Mouse (Mus musculus): Measurements from ENCODE around the gene Prpf40b. TPM values are rescaled to one million over a fixed set of nuclear protein-coding genes. Genes with fewer than 3 reads are reported as not detected.

Prpf40b gene
- polyA plus RNA-seq, 1 experiment = 59.7 TPM

DNA sequence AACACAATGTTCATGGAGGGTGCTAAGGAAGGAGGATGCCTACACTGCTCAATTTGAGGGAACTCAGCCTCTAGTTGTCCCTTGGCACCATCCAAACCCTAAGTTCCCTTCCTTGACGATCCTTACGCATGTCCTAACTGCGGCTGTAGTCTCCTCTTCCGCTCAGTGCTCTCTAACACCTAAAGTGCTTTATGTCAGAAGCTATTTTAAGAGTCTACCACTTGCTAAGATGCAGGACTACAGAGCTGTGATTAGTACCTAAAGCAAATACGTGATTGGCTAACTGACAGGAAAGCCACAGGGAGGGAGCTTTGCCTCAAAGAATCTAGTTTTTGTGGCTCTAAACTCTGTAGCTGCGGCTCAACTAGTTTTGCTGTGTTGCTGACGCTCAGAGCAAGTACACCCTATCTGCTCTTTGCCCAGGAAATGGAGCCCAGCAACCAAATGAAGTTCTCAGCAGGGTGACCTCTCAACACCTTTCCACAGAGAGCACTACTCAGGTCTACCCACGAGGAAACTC, 41.0 kb downstream of the Prpf40b start:
- Histone ChIP-seq H3K4me3 (no peak overlapping the region), H3K79me2 (ENCODE audit: control insufficient read depth, insufficient read depth) (peaks cover 65% of the 10 kb centered on the region), H3K4me2 (ENCODE audit: low read depth) (peak overlapping the region; percentile 70), H3K36me3 (ENCODE audit: control insufficient read depth, insufficient read depth) (peaks cover 16% of the 10 kb centered on the region), H3K27me3 (ENCODE audit: control insufficient read depth, insufficient read depth, insufficient read length) (no peaks in the 10 kb centered on the region), H3ac (ENCODE audit: control insufficient read depth, insufficient read length) (no peak overlapping the region)
- TF ChIP-seq SRF (IDR thresholded peaks at IDR 0.05; ENCODE audit: control insufficient read depth, insufficient read length, low read depth) = no peak

DNA sequence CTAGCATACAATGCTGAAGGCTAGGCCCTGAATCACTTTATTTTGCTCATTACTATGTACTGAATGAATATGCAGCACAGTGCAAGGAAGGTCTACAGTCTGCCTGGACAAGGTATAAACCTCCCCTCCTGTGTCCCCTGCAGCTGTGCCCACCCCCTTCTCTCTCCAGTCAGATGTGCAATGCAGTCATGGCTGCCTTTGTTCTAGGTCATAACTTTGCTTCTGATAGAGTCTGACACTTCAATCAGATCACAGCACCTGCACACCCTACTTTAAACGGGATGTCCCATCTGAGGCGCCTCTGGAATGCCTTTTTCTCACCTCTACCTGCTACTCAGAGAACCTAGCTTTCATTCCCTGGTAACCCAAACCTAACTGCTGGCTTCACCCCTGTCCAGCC, 44.0 kb downstream of the Prpf40b start:
- no peaks in the 10 kb centered on the region for H3K27me3 ChIP-seq (ENCODE audit: control insufficient read depth, insufficient read depth, insufficient read length)
- no peak overlapping the region for H3ac ChIP-seq (ENCODE audit: control insufficient read depth, insufficient read length)
- TF ChIP-seq TCF12 (IDR thresholded peaks at IDR 0.05; ENCODE audit: insufficient read depth, poor library complexity, severe bottlenecking) = no peak
- TF ChIP-seq SRF (IDR thresholded peaks at IDR 0.05; ENCODE audit: control insufficient read depth, insufficient read length, low read depth) = no peak
- no peak for TF ChIP-seq POLR2A (IDR thresholded peaks at IDR 0.05; ENCODE audit: insufficient read length, low read depth)
- no peak for TF ChIP-seq USF1 (IDR thresholded peaks at IDR 0.05; ENCODE audit: low read depth)
- TF ChIP-seq POLR2AphosphoS2 (IDR thresholded peaks at IDR 0.05; ENCODE audit: insufficient read length, low read depth) = no peak
- no peak overlapping the region for H3K4me2 ChIP-seq (ENCODE audit: low read depth)
- H3K79me2 ChIP-seq (ENCODE audit: control insufficient read depth, insufficient read depth) = peaks cover 79% of the 10 kb centered on the region
- no peak overlapping the region for H3K4me3 ChIP-seq
- peaks cover 5% of the 10 kb centered on the region for H3K36me3 ChIP-seq (ENCODE audit: control insufficient read depth, insufficient read depth)

DNA sequence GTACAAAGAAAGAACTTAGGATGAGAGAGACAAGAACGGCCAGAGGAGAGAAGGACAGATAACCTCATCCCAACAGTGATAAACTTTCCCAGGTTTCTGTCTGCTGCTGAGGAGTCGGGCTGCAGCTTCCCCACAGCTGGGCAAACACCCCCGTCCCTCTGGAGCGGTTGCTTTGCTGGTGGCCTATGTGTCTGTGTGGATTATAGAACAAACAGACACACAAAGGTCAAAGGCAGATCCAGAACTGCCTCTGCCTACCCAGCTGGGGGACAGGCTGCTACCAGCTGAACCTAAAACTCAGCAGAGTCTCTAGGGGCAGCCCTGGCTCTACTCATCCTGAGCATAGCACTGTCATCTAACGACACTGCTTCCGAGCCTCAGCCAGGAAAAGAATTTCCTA, 44.8 kb downstream of the Prpf40b start:
- TF ChIP-seq USF1 (IDR thresholded peaks at IDR 0.05; ENCODE audit: low read depth) (no peak), MYOG (IDR thresholded peaks at IDR 0.05; ENCODE audit: control insufficient read depth in 1 of 3, insufficient read depth in 1 of 3, insufficient read length in 2 of 3, low read depth in 2 of 3) (no peak), SRF (IDR thresholded peaks at IDR 0.05; ENCODE audit: control insufficient read depth, insufficient read length, low read depth) (no peak), TCF3 (IDR thresholded peaks at IDR 0.05; ENCODE audit: insufficient read length, low read depth) (no peak), CEBPB (IDR thresholded peaks at IDR 0.05; ENCODE audit: insufficient read depth, poor library complexity, severe bottlenecking) (no peak), MAX (IDR thresholded peaks at IDR 0.05; ENCODE audit: low read depth) (no peak), POLR2A (IDR thresholded peaks at IDR 0.05; ENCODE audit: insufficient read length, low read depth) (no peak)
- H3K4me2 ChIP-seq (ENCODE audit: low read depth) = no peak overlapping the region
- peaks cover 79% of the 10 kb centered on the region for H3K79me2 ChIP-seq (ENCODE audit: control insufficient read depth, insufficient read depth)
- H3ac ChIP-seq (ENCODE audit: control insufficient read depth, insufficient read length) = no peak overlapping the region
- H3K36me3 ChIP-seq (ENCODE audit: control insufficient read depth, insufficient read depth) = peaks cover 5% of the 10 kb centered on the region
- H3K27me3 ChIP-seq (ENCODE audit: control insufficient read depth, insufficient read depth, insufficient read length) = no peaks in the 10 kb centered on the region
- no peak overlapping the region for H3K4me3 ChIP-seq

GRCm38 (mm10) chr15:99341102-99341501, 46.2 kb downstream of the Prpf40b start:
- no peaks in the 10 kb centered on the region for H3K36me3 ChIP-seq (ENCODE audit: control insufficient read depth, insufficient read depth)
- no peak overlapping the region for H3K4me3 ChIP-seq
- TF ChIP-seq TCF3 (IDR thresholded peaks at IDR 0.05; ENCODE audit: insufficient read length, low read depth) (no peak), TCF12 (IDR thresholded peaks at IDR 0.05; ENCODE audit: insufficient read depth, poor library complexity, severe bottlenecking) (no peak), CEBPB (IDR thresholded peaks at IDR 0.05; ENCODE audit: insufficient read depth, poor library complexity, severe bottlenecking) (no peak), MYOG (IDR thresholded peaks at IDR 0.05; ENCODE audit: control insufficient read depth in 1 of 3, insufficient read depth in 1 of 3, insufficient read length in 2 of 3, low read depth in 2 of 3) (no peak), MAX (IDR thresholded peaks at IDR 0.05; ENCODE audit: low read depth) (no peak), SRF (IDR thresholded peaks at IDR 0.05; ENCODE audit: control insufficient read depth, insufficient read length, low read depth) (no peak)
- no peaks in the 10 kb centered on the region for H3K27me3 ChIP-seq (ENCODE audit: control insufficient read depth, insufficient read depth, insufficient read length)
- no peak overlapping the region for H3ac ChIP-seq (ENCODE audit: control insufficient read depth, insufficient read length)
- no peak overlapping the region for H3K4me2 ChIP-seq (ENCODE audit: low read depth)
- peaks cover 81% of the 10 kb centered on the region for H3K79me2 ChIP-seq (ENCODE audit: control insufficient read depth, insufficient read depth)

DNA sequence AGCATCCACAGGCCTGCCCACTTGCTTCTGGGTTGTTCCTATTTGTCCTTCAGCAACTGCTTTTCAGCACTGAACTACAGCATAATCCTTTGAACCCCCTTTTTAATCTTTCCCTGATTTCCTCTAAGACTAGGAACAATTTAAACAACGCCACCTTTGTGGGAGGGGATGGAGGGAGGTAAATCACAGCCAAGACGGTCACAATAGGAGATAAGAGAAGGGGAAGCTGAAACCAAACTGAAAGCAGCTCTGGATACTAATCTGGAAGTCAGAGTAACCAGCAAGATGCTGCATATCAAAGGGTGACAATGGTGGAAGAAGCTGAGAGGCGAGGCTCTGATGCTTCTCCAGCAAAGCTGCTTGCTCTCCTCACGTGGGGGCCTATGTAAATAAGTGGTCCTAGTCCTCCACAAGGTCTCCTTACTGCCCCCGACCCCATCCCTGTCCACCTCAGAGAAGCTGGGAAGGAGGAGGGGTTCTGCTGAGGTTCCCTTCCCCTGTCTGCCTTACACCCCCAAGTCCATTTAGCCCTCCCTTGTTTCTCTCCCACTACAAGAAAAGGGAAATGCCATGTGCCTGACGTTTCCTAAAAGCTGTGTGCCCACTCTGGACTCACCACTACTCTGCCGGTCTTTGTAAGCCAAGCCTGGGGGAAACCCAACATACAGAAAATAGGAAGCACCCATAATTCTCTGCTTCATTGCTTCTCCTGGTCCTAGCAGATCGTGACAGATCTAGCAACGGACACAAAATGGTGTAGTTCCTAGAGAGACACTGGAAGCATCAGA, 47.5 kb downstream of the Prpf40b start:
- H3K4me3 ChIP-seq = peak overlapping the region; percentile 5
- peaks cover 81% of the 10 kb centered on the region for H3K79me2 ChIP-seq (ENCODE audit: control insufficient read depth, insufficient read depth)
- H3ac ChIP-seq (ENCODE audit: control insufficient read depth, insufficient read length) = no peak overlapping the region
- H3K27me3 ChIP-seq (ENCODE audit: control insufficient read depth, insufficient read depth, insufficient read length) = no peaks in the 10 kb centered on the region
- H3K36me3 ChIP-seq (ENCODE audit: control insufficient read depth, insufficient read depth) = no peaks in the 10 kb centered on the region
- H3K4me2 ChIP-seq (ENCODE audit: low read depth) = peak overlapping the region; percentile 79
- no peak for TF ChIP-seq TCF12 (IDR thresholded peaks at IDR 0.05; ENCODE audit: insufficient read depth, poor library complexity, severe bottlenecking)
- no peak for TF ChIP-seq MYOD1 (IDR thresholded peaks at IDR 0.05; ENCODE audit: control insufficient read depth in 1 of 3, insufficient read length in 2 of 3, low read depth in 2 of 3)
- TF ChIP-seq POLR2A (IDR thresholded peaks at IDR 0.05; ENCODE audit: insufficient read length, low read depth) = no peak
- TF ChIP-seq REST (IDR thresholded peaks at IDR 0.05; ENCODE audit: insufficient read depth, insufficient read length) = no peak
- TF ChIP-seq TCF3 (IDR thresholded peaks at IDR 0.05; ENCODE audit: insufficient read length, low read depth) = no peak
- no peak for TF ChIP-seq MAX (IDR thresholded peaks at IDR 0.05; ENCODE audit: low read depth)
- no peak for TF ChIP-seq SRF (IDR thresholded peaks at IDR 0.05; ENCODE audit: control insufficient read depth, insufficient read length, low read depth)
- no peak for TF ChIP-seq POLR2AphosphoS2 (IDR thresholded peaks at IDR 0.05; ENCODE audit: insufficient read length, low read depth)
- no peak for TF ChIP-seq MYOG (IDR thresholded peaks at IDR 0.05; ENCODE audit: control insufficient read depth in 1 of 3, insufficient read depth in 1 of 3, insufficient read length in 2 of 3, low read depth in 2 of 3)
